Mouse (Mus musculus): ENCODE measurements around the gene Pitpnm3. TPM values are rescaled to one million over a fixed set of nuclear protein-coding genes. Genes with fewer than 3 reads are reported as not detected.
"Not testable (repeated sequence)": the region's sequence is repeated elsewhere in the genome, so short reads cannot be mapped to it uniquely, and the experiment has no call there.

Pitpnm3 gene
- polyA plus RNA-seq (2016; fragmentation: Nextera tagmentation; extraction: Ambion mirVana): 1.2 and 1.5 TPM in 2 replicates

DNA sequence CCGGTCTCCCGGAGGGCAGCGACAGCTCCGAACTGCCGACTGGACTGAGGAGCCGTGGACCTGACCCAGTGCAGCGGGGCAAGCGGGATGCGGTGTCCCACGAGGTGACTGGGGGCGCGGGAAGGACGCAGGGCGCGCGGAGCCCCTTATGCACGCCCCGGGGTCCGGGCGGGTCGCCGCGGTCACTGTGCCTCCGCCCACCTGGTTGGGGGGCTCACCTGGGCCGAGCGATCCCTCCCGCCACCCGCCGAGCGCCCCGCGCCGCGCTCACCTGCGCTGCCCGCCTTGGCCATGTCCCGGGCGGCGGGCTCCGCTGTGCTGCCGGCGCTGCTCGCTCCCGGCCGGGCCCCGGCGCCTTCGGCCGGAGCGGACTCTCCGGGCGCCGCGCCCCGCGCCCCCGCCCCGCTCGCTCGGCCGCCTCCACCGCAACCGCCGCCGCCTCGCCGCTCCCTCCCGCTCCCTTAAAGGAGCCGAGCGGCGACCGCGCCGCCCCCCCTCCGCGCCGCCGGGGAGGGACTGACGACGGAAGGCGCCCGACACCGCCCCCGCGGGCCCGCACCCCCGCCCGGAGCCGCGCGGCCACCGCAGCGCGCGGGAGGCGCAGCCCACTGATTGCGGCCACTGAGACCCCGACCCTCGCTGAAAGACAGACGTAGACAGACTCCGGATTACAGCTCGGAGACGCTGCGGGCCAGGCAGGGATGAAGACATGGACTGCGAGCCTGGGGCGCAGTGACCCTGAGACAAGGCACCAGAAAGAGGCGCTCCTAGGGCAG lies at the start of gene Pitpnm3:
Pitpnm3 (minus strand) TSS at position 396 of the 776 bp plus-strand sequence.
- H3K36me3 ChIP-seq: no peaks in the 10 kb centered on the region
- peak within 1 kb of the TSS; percentile 20; the same call in 1 of the 2 replicates for H3K27ac ChIP-seq (replicated peaks)
- H3K4me2 ChIP-seq (replicated peaks): peak within 1 kb of the TSS; percentile 99
- H3K4me1 ChIP-seq: peaks cover 21% of the 10 kb centered on the region
- H3K27me3 ChIP-seq: peaks cover 86% of the 10 kb centered on the region
- peak; percentile 44; the same call in 1 of the 2 replicates for ATAC-seq (ENCODE audit: low FRiP score, low read depth)
- H3K9me3 ChIP-seq: no peaks in the 10 kb centered on the region
- peak within 1 kb of the TSS; percentile 79 for H3K9ac ChIP-seq (replicated peaks)
- 1% methylated on average over 83 of the region's 107 CpGs for WGBS
- H3K4me3 ChIP-seq: peak within 1 kb of the TSS; percentile 75

DNA sequence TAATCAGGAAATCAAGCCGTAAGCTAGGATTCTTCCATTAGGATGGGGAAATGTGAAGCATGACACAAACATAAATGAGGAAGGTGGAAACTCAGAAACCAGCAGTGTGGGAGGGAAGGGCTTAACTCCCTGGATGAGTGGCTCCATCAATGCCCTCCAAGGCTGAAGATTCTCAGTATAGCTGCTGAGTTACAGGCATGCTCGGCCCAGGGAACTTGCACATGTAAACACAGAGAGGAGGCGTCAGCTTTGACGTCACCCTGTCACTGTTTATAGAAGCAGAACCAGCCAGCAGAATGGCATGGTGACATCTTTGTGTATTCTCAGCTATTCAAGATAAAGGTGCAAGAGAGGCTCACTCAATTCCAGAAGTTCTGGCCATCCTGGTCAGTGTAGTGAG lies 48.7 kb upstream of the Pitpnm3 start:
- Histone ChIP-seq H3K4me2 (replicated peaks) (no peak overlapping the region), H3K4me1 (no peaks in the 10 kb centered on the region), H3K4me3 (no peak overlapping the region), H3K27me3 (no peaks in the 10 kb centered on the region), H3K27ac (replicated peaks) (no peak overlapping the region), H3K36me3 (peaks cover 63% of the 10 kb centered on the region), H3K9me3 (no peaks in the 10 kb centered on the region), H3K9ac (replicated peaks) (no peak overlapping the region)
- WGBS: 87% methylated on average over 4 of the region's 4 CpGs
- ATAC-seq (ENCODE audit: low FRiP score, low read depth): no peak

DNA sequence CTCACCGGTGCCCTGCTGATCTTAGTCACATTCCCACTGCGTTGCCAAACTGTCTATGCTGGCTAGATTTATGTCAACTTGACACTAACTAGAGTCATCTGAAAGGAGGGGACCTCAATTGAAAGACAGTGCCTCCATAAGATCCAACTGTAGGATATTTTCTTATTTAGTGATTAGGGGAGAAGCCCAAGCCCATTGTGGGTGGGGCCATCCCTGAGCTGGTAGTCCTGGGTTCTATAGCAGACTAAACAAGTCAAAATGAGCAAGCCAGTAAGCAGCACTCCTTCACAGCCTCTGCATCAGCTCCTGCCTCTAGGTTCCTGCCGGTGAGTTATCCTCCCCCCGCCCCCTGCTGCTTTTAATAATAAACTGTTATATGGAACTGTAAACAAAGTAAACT lies 45.6 kb upstream of the Pitpnm3 start:
- Histone ChIP-seq H3K27ac (replicated peaks) (no peak overlapping the region), H3K36me3 (peaks cover 63% of the 10 kb centered on the region), H3K4me1 (peaks cover 14% of the 10 kb centered on the region; the same call in 1 of the 2 replicates), H3K4me2 (replicated peaks) (no peak overlapping the region), H3K9ac (replicated peaks) (no peak overlapping the region), H3K4me3 (no peak overlapping the region), H3K9me3 (no peaks in the 10 kb centered on the region), H3K27me3 (no peaks in the 10 kb centered on the region)
- no peak for ATAC-seq (ENCODE audit: low FRiP score, low read depth)
- 95% methylated on average over 4 of the region's 4 CpGs for WGBS

DNA sequence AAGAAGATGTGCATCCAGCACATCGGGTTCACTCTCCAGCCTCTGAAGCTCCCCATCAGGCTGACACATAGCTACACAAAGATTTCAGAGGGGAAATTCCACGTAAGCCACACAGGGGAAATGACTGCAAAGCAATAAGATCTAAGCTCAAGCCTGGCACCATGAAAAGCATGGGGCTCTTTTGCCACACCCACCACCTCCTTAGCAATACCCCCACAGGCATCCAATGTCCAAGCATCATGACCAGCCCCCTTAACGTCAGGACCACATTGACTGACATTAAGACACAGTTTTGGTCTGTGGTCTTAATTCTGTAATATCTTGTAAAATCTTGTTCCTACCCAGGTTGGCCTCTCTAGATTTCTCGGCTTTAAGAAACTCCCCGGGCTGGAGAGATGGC lies 45.0 kb upstream of the Pitpnm3 start:
- no peak for ATAC-seq (ENCODE audit: low FRiP score, low read depth)
- H3K4me2 ChIP-seq (replicated peaks): no peak overlapping the region
- H3K27me3 ChIP-seq: no peaks in the 10 kb centered on the region
- H3K9ac ChIP-seq (replicated peaks): no peak overlapping the region
- H3K27ac ChIP-seq (replicated peaks): no peak overlapping the region
- peaks cover 14% of the 10 kb centered on the region; the same call in 1 of the 2 replicates for H3K4me1 ChIP-seq
- 94% methylated on average over 5 of the region's 5 CpGs for WGBS
- peaks cover 64% of the 10 kb centered on the region for H3K36me3 ChIP-seq
- no peak overlapping the region for H3K4me3 ChIP-seq
- H3K9me3 ChIP-seq: no peaks in the 10 kb centered on the region

DNA sequence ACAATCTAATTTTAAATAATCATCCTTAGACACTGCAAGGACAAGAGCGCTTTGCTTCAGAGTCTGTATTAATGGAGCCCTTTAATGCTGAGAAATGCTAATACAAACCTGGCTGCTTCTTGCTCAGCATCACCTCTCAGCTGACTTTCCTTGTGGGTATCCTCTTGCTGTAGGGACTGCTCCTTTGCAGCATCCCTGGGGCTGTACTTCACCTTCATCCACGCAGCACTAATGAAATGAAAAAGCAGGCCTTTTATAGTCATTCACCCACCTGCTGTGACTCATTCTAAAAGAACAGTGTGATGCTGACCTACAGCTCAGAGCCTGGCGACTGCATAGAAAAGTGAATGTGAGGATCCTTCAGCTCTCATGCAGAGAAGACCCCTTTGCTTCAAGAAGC lies 41.0 kb upstream of the Pitpnm3 start:
- Histone ChIP-seq H3K4me3 (no peak overlapping the region), H3K4me2 (replicated peaks) (no peak overlapping the region), H3K9ac (replicated peaks) (no peak overlapping the region), H3K36me3 (peaks cover 80% of the 10 kb centered on the region), H3K4me1 (peaks cover 14% of the 10 kb centered on the region; the same call in 1 of the 2 replicates), H3K27me3 (no peaks in the 10 kb centered on the region), H3K27ac (replicated peaks) (no peak overlapping the region), H3K9me3 (no peaks in the 10 kb centered on the region)
- ATAC-seq (ENCODE audit: low FRiP score, low read depth): no peak
- 25% methylated on average over 3 of the region's 3 CpGs for WGBS

DNA sequence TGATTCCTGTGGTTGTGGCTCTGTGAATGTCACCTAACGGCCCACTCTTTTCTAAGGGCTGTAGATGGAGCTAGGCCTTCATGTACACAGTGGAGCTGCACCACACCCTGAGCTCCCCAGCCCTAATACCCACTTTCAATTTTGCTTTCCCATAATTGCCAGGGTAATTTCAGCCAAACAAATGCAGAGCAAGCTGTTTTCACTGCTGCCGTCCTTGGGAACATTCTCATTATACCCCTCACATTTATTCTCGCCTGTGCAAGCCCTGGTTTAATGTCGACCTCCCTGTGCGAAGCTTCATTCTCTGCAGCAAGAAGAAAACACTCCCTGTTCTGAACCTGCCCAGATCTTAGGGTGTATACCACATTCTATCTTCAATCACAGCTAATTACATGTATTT lies 40.4 kb upstream of the Pitpnm3 start:
- H3K27me3 ChIP-seq: no peaks in the 10 kb centered on the region
- peaks cover 14% of the 10 kb centered on the region; the same call in 1 of the 2 replicates for H3K4me1 ChIP-seq
- 80% methylated on average over 5 of the region's 5 CpGs for WGBS
- no peak overlapping the region for H3K27ac ChIP-seq (replicated peaks)
- H3K9me3 ChIP-seq: no peaks in the 10 kb centered on the region
- no peak overlapping the region for H3K4me3 ChIP-seq
- no peak for ATAC-seq (ENCODE audit: low FRiP score, low read depth)
- H3K9ac ChIP-seq (replicated peaks): no peak overlapping the region
- H3K36me3 ChIP-seq: peaks cover 76% of the 10 kb centered on the region
- no peak overlapping the region for H3K4me2 ChIP-seq (replicated peaks)

DNA sequence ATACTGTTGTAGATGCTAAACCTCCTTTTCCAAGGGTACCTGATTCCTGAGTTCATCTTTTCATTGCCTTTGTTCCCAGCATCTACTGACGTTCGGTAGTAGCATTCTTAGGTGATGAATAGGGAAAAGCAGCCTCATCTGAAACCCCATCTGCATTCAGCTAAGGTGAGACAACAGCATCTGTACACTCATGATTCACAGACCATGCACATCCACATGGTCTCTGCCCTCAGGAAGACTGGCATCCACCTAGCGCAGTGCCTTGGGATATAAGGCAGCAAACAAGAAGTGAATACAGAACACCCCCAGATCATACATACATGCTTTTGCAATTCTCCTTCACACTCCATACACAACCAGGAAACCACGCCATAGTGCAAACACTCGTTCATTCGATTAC lies 39.1 kb upstream of the Pitpnm3 start:
- ATAC-seq (ENCODE audit: low FRiP score, low read depth): no peak
- Histone ChIP-seq H3K4me2 (replicated peaks) (no peak overlapping the region), H3K27ac (replicated peaks) (no peak overlapping the region), H3K4me1 (peaks cover 14% of the 10 kb centered on the region; the same call in 1 of the 2 replicates), H3K36me3 (peaks cover 69% of the 10 kb centered on the region), H3K27me3 (no peaks in the 10 kb centered on the region), H3K4me3 (no peak overlapping the region), H3K9ac (replicated peaks) (no peak overlapping the region), H3K9me3 (no peaks in the 10 kb centered on the region)
- 94% methylated on average over 6 of the region's 6 CpGs for WGBS

DNA sequence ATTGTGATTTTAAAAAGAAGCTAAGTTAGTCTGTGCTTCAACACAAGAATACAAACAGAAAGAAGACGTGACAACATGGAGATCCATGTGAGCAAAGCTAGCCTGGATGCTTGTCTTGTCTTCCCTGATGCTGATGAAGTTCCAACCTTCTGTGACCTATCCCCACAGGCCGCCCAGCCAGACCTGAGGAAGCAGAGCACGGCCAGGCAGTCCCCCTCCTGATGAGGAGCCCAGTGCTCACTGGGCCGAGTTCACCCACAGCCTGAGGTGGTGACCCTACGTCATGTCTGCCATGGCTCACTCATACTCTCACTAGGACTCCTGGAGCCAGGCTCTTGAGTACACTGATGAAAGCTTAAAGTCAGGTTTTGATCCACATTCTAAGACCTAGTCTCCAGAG lies 37.9 kb upstream of the Pitpnm3 start:
- peaks cover 14% of the 10 kb centered on the region; the same call in 1 of the 2 replicates for H3K4me1 ChIP-seq
- H3K36me3 ChIP-seq: peaks cover 75% of the 10 kb centered on the region
- no peaks in the 10 kb centered on the region for H3K27me3 ChIP-seq
- no peaks in the 10 kb centered on the region for H3K9me3 ChIP-seq
- ATAC-seq (ENCODE audit: low FRiP score, low read depth): no peak
- H3K4me2 ChIP-seq (replicated peaks): no peak overlapping the region
- H3K4me3 ChIP-seq: no peak overlapping the region
- no peak overlapping the region for H3K27ac ChIP-seq (replicated peaks)
- no peak overlapping the region for H3K9ac ChIP-seq (replicated peaks)
- WGBS: 89% methylated on average over 5 of the region's 5 CpGs

DNA sequence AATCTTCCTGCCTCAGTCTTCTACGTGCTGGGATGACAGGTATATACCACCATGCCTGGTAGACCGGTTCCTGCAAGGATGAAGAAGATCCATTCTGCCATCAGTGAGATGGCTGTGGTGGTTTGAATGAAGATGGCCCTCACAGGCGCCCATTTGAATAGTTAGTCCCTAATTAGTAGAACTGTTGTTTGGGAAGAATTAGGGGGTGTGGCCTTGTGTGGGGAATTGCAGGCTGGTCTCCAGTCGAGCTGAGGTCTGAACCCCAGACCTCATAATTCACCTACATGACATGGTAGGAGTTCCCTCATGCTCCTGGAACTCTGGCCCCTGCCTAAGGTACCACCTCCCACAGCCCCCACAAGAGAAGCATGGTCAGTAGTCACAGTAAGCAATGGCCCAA lies 36.3 kb upstream of the Pitpnm3 start:
- H3K36me3 ChIP-seq: peaks cover 73% of the 10 kb centered on the region
- H3K9ac ChIP-seq (replicated peaks); H3K4me3 ChIP-seq; ATAC-seq (ENCODE audit: low FRiP score, low read depth); H3K4me2 ChIP-seq (replicated peaks); H3K4me1 ChIP-seq; H3K27me3 ChIP-seq; H3K27ac ChIP-seq (replicated peaks); H3K9me3 ChIP-seq: not testable (repeated sequence)
- WGBS: 88% methylated on average over 4 of the region's 4 CpGs

DNA sequence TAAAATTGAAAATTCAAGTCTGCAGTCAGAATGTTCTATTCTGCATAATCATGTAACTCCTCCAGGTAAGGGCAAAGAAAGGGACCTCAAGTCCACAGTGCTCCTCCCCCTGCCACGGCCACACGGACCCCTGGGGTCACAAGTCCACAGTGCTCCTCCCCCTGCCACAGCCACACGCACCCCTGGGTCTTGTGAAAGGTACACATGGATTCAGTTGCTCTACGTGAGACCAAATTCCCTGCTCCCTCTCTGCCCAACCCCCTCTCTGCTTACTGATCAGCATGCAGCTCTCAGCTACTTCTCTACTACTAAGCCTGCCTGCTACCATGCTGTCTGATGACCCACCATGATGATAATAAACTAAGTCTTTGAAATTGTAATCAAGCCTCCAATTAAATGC lies 34.3 kb upstream of the Pitpnm3 start:
- no peaks in the 10 kb centered on the region for H3K9me3 ChIP-seq
- ATAC-seq (ENCODE audit: low FRiP score, low read depth): no peak
- H3K36me3 ChIP-seq: peaks cover 73% of the 10 kb centered on the region
- H3K4me3 ChIP-seq: no peak overlapping the region
- no peak overlapping the region for H3K4me2 ChIP-seq (replicated peaks)
- no peak overlapping the region for H3K27ac ChIP-seq (replicated peaks)
- no peaks in the 10 kb centered on the region for H3K4me1 ChIP-seq
- no peaks in the 10 kb centered on the region for H3K27me3 ChIP-seq
- 88% methylated on average over 4 of the region's 4 CpGs for WGBS
- no peak overlapping the region for H3K9ac ChIP-seq (replicated peaks)

DNA sequence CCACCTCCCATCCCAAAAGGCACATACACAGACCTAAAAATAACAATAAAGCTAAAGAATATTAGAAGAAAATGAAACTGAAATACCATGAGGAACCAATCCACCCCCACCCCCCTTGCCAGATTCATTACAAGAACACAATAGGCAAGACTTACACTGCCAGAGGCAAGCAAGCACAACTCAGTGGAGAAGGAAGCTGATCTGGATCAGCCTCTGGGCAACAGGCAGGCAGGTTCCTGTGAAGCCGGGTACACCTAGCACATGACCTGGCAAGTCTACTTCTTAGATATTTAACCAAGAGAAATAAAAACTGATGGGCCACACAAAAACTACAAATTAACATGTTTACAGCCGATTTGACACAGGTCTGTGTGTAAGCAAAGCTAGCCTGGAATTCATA lies 27.6 kb upstream of the Pitpnm3 start:
- H3K4me3 ChIP-seq: no peak overlapping the region
- no peak overlapping the region for H3K27ac ChIP-seq (replicated peaks)
- H3K9ac ChIP-seq (replicated peaks): no peak overlapping the region
- H3K36me3 ChIP-seq: peaks cover 84% of the 10 kb centered on the region
- WGBS: 92% methylated on average over 2 of the region's 2 CpGs
- H3K27me3 ChIP-seq: no peaks in the 10 kb centered on the region
- H3K4me1 ChIP-seq: no peaks in the 10 kb centered on the region
- ATAC-seq (ENCODE audit: low FRiP score, low read depth): no peak
- H3K9me3 ChIP-seq: no peaks in the 10 kb centered on the region
- no peak overlapping the region for H3K4me2 ChIP-seq (replicated peaks)

DNA sequence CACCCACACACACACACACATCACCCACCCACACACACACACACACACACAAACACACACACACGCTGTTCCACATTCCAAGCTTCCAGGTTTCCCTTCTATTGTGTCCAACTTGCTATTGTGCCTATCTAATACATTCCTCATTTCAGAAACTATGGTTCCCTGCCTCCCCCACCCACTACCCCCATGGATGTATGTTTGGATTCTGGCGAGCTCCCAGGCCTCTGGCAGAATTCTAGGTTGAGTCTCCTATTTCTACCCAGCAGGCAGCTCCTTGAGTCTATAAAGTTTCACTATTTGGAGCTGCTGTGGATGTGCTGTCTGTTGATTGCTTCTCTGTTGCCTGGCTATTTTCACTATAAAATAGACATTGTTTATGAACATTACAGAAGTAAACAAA lies 21.0 kb upstream of the Pitpnm3 start:
- ATAC-seq (ENCODE audit: low FRiP score, low read depth): no peak
- no peaks in the 10 kb centered on the region for H3K9me3 ChIP-seq
- WGBS: 84% methylated on average over 2 of the region's 2 CpGs
- H3K4me2 ChIP-seq (replicated peaks): no peak overlapping the region
- H3K4me1 ChIP-seq: peaks cover 10% of the 10 kb centered on the region
- peaks cover 72% of the 10 kb centered on the region for H3K36me3 ChIP-seq
- H3K27ac ChIP-seq (replicated peaks): no peak overlapping the region
- H3K4me3 ChIP-seq: no peak overlapping the region
- no peaks in the 10 kb centered on the region for H3K27me3 ChIP-seq
- no peak overlapping the region for H3K9ac ChIP-seq (replicated peaks)
